Mouse (Mus musculus) spleen, embryonic (tissue): Measurements from ENCODE around the gene Frat2.

Source experiments
- CTCF ChIA-PET: fragments of 350-600 bp; sonication (Branson Sonifier 250); formaldehyde crosslinking; loops from one replicate; lab custom pipeline; 2022; lab: Charles Lee

Frat2 gene

DNA sequence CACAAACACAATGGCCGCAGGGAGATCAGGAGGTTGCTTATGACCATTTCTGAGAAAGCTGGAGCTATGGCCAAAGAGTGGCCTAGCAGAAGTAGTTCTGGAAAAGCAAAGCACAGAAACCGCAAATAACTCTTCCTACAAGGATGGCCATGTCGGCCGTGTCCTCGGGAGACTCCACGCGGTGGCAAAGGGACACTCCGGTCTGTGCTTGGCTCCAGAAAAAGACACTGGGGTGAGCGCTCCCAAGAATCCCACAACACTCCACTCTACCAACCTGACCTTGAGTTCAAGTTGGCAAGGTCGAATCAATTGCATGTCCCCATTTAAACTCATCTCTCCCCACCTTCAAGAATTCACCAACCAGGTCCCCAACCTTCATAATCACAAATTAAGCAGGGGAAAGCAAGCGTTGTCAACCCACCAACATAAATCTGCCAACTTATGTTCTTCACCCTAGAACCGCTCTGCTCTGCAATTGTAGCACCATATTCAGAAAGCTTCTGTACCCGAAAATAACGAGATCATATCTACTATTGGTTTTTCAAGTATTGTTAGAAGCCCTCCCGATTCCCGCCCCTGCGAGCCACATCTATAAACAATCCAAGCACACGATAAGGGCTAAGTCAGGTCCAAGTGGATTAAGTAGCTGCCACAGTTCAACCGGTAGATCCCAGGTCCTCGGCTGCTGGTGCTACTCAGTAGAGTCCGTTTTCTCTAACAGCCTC, 1.4 kb downstream of the Frat2 start:
- CTCF ChIA-PET, result interaction anchor here (0.5 to 1.1 kb wide), 4 partner anchors 16 to 106 kb away, joined by 3 to 14 read pairs (median 4); partner anchors contain the start of gene Frat1

DNA sequence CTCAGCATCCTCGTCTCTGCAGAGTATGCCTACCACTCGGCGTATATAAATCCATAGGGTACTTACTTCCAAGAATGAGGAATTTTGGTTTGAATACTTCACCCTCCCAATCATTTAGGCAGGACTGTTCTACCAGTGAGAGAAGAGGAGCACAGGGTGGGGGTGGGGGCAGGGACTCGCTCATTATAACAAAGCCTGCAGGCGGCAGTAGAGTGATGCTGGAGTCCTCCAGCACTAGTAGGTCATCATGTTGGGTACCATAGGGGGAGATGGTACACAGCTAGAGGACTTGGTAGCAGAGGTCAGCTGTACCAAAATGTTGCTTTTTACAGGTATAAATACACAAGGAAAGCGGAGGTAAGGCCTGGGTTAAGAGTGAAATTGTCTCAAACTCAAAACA, 3.6 kb downstream of the Frat2 start:
- CTCF ChIA-PET, result interaction anchor here (0.6 to 0.7 kb wide), 2 partner anchors 25 to 88 kb away, joined by 4 to 8 read pairs; no protein-coding TSS in a partner anchor

DNA sequence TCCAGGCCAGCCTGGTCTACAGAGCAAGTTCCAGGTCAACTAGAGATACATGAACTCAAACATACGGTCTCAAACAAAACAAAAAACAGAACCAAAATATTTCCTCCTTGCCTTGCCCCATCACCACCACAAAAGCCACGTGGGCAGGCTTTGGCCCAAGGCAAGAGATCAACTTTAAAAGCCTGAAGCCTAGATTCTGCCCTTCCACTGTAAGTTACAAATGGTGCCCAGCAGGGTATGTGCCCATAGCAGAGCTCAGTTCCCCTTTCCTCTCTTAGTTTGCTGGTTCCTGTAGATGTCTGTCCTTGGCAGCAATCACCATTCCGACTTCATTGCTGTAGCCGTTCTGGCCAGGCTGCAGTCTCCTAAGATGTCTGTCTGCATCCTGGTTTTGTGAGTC, 5.2 kb downstream of the Frat2 start:
- CTCF ChIA-PET, result no interaction called here

DNA sequence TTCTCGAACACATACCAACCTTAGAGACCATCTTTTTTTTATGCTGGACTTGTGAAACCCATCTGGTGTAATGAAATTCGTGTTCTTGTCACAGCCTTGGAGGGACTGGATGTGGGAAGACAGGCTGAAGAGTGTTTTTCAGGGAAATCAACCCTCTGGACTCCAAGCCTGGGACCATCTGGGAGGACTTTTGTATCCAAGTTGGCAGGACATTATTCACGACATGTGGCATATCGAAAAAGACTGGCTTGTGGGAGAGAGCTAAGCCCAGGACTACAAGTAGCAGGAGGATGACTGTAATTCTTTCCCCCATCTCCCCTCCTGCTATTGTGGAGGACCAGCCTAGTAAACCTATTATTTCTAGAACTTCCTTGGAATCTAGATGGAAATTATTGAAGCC, 5.7 kb downstream of the Frat2 start:
- CTCF ChIA-PET, result no interaction called here

DNA sequence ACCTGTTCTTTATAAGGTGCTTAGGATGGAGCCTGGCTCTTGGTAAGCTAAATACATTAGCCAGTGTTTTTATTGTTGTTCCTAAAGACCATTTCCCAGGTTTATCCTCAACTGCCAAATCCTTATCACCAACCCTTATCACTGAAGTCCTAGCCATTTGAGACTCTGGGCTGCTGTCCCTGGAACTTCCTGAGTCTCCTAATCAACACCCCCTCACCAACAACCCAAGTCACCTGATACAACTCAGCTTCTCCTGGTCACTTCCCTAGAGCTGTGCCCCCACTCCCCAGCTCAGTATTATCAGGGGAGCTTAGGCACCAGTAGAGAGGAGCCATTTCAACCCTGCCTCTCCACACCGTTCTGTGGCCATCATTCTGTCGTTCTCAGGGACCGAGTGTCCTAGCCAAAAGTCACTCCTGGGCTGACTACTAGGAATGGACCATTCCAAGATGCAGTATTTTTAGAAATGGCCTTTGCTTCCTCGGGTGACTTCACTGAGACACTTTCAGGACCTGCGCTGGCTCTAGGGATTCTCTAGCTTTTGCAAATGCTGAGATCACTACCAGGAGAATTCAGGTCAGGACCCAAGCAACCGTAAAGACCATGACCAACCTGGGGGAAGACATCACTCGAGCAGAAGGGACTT, 6.7 kb downstream of the Frat2 start:
- CTCF ChIA-PET, result interaction anchor here (0.6 kb wide), 1 partner anchor 25 kb away, joined by 4 read pairs; no protein-coding TSS in a partner anchor

DNA sequence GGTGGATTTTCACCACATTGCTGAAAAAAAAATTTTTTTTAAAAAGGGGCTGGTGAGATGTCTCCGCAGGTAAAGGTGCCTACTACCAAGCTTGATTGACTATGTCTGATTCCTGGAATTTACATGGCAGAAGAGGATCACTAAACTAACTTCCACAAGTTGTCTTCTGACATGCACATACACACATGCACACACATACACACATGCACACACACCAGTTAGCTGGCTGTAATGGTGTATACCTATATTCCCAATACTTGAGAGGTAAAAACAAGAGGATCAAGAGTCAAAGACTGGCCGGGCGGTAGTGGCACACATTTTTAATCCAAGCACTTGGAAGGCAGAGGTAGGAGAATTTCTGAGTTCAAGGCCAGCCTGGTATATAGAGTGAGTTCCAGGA, 8.2 kb downstream of the Frat2 start:
- CTCF ChIA-PET, result no interaction called here

DNA sequence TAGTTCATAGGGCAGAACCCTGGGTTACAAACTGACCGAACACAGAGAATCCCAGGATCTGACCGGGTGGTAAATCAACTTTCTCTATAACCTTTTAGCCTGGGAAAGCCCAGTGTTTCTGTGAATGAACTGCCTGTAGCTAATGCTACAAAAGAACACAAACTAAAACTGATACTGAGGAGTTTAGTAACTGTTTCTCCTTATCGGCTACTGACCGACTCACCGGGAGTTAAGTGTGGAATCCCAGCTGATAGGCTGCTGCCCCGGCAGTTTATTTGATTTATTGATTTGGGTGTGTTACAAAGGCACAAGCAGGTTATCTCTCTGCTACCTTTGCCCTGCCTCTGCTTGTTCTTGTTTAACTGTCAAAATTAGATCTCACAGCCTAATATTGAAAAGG, 9.1 kb downstream of the Frat2 start:
- CTCF ChIA-PET, result no interaction called here

DNA sequence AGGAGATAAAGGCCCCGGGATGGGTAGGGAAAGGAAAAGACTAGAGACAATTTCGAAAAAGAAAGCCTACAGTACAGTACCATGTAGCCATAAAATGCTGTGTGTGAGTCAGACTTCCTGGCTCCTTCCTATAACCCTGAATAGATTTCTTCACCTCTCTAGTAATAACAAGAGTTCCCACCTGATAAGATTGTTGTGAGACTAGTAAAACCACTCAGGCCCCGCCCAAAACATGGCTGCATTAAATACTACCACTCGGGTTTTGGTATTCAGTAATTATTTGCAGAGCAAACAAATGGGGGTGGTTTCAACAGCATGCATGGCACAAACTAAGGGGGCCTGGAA, 10.0 kb downstream of the Frat2 start:
- CTCF ChIA-PET, result no interaction called here

DNA sequence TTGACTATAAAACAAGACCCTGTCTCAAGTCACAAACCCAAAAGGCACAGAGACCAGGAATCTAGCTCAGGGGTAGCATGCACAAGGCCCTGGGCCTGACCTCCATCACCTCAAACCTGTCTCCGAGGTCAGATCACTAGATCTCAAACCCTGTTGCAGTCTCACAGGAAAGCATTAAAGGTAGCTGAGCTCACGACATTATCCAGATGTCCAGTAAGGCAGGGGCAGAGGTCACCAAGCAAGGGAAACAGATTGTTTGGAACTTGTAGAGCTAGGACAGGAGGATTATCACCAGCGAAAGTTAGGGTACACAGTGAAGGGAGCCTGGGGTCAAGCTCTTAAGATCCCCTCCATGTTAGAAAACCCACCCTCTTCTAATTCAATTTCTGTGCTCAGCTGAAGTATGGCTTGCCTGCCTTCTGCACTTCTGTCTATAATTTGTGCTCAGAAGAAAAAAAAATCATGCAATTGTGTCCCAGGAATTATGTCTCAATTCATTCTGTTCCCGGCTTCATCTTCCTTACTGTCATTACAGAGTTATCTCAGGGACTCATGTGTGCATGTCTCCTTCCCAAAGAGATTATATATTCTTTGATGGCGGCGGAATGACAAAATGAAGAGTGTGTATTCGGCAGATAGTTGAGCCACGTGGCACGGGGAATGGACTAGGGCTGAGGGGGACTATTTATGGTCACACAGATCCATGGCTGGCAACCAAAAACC, 10.6 kb downstream of the Frat2 start:
- CTCF ChIA-PET, result interaction anchor here (0.6 kb wide), 1 partner anchor 19 kb away, joined by 10 read pairs; no protein-coding TSS in a partner anchor

DNA sequence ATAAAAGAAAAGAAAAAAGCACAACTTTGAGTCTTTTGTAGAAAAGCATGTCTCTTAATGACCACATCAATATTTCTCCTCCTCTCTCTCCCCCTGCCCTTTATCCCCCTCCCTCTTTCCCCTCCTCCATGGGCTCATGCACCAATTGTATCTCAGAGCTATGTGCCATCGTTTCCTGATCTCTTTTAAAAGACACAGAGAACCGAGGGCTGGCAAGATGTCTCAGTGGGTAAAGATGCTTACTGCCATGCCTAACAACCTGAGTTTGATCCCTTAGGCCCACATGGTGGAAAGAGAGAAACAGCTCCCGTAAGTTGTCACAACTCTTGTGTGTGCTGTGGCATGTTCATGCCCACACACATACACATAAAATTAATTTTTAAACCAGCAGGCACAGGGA, 11.2 kb downstream of the Frat2 start:
- CTCF ChIA-PET, result interaction anchor here (0.6 kb wide), 1 partner anchor 19 kb away, joined by 10 read pairs; no protein-coding TSS in a partner anchor

DNA sequence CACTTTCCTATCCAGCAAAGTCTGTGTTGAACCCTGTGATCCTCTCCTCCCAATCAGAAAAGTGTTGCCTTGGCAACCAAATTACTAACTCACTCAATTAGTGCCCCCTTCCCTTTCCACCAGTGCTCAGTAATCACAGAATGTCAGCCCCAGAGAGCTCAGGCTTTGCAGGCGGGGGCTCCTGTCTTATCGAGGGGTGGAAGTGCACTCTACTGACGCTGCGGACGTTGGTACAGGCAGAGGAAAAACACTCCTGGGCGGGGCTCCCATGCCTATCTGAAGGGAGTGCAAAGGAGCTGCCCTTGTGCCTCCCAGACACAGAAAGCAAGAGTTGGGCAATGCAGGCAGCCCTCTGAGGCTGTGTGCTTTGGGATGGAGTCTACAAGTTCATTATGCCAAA, 12.1 kb downstream of the Frat2 start:
- CTCF ChIA-PET, result no interaction called here

DNA sequence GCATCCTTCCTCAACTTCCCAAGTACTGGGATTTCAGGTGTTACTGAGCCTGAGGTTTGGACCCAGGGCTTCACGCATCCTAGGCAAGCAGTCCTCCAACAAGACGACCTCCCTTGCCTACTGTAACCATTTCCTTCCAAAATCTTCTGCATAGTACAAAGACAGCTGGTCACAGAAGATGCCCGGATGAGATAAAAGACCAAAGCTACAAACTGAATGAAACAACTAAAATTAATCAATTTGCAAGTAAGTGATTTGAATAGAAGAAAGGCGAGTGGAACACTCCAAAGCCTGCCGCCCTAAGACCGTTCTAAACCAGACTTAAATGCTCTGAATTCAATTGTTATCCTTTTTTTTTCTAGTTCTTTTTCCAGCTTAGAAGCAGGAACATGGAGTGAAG, 12.5 kb downstream of the Frat2 start:
- CTCF ChIA-PET, result no interaction called here

DNA sequence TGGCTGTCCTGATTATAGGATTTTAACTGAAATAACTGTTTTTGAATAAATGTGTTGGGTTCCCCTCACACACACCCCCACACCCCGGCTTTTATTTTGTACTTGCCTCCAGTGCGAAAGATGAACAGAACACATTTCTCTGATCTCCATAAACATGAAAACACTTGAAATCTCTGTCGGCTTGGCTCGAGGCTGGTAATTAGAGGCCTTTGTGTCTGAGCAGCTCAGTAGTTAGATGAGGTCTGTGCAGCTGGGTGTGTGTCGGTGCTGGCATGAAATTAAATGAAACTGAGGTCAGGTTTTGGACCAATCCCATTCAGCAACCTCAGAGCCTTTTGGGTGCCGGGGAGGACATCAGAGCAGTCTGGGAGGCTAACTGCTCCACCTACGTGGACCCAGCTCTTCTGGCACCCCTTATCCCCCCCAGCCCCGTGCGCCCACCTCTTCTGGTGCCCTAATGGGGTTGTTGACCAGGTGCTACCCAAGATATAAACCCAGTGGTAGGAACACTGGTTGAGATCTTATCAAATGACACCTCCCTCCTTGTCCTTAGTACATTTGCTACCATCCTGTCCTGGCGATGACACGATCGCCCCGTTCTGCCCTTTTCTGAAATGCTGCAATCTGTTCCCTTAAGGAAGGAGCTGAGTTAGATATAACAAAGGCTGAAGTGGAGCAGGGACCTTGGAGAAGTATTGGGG, 15.3 kb downstream of the Frat2 start:
- CTCF ChIA-PET, result interaction anchor here (0.7 kb wide), 1 partner anchor 28 kb away, joined by 5 read pairs; no protein-coding TSS in a partner anchor

DNA sequence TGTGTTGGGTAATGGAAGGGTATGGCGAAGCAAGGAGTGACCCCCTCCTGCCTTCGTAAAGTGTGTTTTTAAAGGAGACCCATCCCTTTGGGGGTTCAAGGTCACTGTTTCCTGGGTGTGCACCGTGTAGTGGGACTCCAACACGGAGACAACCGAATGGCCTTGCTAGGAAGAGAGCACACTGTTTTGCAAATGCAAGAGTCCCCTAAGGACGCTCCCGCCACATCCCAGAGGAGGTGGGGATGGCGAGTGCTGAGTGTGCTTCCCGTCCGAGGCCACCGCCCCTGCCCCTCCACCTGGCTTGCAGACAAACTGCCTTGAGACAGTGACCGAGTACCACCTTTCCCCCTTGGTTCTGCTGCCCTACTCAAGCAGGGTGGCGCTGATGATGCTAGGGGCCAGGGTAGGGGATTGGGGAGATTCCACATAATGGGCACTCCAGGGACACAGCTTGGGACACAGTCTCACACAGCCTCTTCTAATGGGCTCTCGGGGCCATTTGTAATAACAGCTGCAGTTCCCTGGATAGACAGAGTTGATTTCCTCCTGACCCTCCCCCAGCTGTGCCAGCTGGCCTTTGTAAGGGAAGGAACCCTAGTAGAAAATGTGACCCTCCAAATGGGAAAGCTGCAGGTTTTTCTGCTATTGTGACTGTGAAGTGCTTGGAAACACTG, 16.1 kb downstream of the Frat2 start:
- CTCF ChIA-PET, result no interaction called here

DNA sequence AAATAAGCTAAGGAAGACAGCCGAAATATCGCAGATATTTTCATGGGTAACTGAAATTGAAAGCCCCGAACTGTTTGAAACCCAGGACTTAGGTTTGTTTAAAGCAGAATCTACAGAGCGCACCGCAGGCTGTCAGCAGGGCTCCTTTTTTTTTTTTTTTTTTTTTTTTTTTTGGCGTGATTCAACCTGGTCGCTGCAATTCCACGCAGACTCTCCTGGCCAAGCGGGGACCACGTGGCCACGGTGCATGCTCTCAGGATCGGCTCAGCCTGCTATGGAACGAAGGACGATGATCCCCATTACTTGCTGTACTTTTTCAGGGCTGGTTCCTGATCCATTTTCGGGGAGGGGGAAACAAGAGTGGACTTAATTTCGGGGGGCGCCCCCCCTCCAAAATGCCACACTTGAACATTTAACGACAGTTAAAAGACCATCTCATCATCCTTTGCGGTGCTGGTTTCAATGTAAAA, 16.8 kb downstream of the Frat2 start:
- CTCF ChIA-PET, result interaction anchor here (1.4 kb wide), 1 partner anchor 16 kb away, joined by 3 read pairs; no protein-coding TSS in a partner anchor

DNA sequence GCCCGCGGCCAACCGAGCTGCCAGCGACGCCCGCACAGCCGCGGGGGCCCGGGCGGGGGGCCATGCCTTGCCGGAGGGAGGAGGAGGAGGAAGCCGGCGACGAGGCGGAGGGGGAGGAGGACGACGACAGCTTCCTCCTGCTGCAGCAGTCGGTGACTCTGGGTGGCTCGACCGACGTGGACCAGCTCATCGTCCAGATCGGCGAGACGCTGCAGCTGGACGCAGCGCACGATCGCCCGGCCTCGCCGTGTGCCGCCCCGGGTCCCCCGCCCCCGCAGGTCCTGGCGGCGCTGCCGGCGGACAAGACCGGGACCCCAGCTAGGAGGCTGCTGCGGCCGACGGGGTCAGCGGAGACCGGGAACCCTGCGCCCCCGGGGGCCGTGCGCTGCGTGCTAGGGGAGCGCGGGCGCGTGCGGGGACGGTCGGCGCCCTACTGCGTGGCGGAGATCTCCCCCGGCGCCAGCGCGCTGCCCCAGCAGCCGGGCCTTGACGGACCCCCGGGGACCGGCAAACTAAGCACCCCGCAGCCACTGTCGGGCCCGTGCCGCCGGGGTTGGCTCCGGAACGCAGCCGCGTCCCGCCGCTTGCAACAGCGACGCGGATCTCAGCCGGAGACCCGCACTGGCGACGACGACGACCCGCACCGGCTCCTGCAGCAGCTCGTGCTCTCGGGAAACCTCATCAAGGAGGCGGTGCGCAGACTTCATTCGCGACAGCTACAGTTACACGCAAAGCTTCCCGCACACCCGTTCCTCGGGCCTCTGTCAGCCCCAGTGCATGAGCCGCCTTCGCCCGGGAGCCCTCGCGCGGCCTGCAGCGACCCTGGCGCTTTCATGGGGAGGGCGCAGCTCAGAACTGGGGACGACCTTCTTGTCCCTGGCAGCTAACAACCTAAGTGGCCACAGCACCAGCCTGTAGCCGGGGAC, 17.6 kb downstream of the Frat2 start:
- CTCF ChIA-PET, result interaction anchor here (0.6 to 1.4 kb wide), 2 partner anchors 16 to 28 kb away, joined by 3 read pairs; no protein-coding TSS in a partner anchor

DNA sequence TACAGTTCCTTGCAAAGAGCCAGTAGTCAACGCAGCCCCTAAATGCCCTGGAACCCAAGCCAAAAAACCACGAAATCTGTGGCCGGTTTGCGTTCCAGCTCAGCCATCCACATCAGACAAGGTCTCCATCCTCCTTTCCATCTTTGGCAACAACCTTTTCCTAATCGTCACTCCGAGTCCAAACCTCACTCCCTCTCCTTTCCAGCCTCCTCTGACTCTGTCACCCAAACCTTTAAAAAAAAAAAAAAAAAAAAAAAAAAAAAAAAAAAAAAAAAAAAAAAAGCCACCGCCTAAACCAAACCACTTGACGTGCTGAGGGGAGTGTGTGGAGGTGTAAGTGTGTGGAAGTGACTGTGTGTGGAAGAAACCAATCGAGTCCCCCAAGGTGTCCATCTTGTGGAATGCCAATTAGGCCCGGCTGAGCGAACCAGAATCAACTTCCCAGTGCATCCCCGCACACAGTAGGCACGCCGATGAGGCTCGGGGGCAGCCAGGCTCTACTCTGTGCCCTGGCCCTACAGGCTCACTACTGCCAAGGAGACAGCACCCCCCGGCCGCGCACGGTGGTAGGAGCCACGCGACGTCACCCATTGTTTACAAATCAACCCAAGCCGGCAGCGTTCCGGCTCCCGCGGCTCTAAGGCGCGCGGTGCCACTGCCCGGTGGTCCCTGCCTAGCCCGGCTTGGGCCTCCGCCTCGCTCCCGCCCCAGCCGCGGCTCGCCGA, 18.4 kb downstream of the Frat2 start, which contains the start of gene Frat1:
Gene Frat1 (plus strand): TSS at position 590 of the 725 bp plus-strand sequence.
- CTCF ChIA-PET, result interaction anchor here (0.6 to 1.4 kb wide), 3 partner anchors 17 to 28 kb away, joined by 3 read pairs; no protein-coding TSS in a partner anchor

DNA sequence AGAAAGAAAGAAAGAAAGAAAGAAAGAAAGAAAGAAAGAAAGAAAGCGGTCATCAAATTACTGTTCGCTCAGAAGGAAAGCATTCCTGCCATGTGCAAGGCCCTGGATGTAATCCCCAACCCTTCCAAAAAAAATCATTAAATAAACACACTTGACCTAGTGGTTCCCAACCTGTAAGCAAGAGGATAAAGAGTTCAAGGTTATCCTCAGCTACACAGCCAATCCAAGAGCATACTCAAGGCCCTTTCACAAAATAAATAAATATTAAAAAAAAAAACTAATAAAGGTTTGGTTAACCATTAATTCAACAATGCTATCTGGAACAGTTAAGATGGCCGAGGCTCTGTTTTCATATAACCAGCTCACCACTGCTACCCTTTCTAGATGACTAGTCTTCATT, 19.0 kb downstream of the Frat2 start:
- CTCF ChIA-PET, result interaction anchor here (0.9 kb wide), 1 partner anchor 22 kb away, joined by 3 read pairs; no protein-coding TSS in a partner anchor

DNA sequence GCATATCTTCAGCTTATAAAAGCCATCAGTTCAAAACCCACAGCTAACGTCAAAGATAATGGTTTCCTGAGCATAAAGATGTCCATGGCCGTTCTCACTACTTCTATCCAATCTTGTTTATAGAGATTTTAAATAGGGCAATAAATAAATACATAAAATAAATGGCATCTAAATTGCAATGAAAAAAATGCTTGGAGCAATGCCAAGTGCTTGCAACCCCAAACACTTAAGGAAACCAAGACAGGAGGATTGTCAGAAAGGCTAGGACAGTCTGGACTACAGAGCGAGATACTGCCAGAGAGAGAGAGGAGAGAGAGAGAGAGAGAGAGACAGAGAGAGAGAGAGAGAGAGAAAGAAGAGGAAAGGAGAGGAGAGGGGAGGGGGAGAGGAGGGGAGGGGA, 21.4 kb downstream of the Frat2 start:
- CTCF ChIA-PET, result no interaction called here
